ENCODE assay signal across 10 mouse cellular contexts in genomic region chr9:25487446-25488110, GRCm38 (mm10). TPM values are rescaled to one million over a fixed set of nuclear protein-coding genes. Genes with fewer than 3 reads are reported as not detected.
DNase-seq lines count a peak whose midpoint lies in the region; ATAC-seq and TF ChIP-seq lines count a peak whose summit lies in the region.
"Had no signal": no experiment of that assay in that cellular context is flagged by ENCODE, and none has a peak within 500 bp of the region (broad histone marks: within the 10 kb centered on the region; RNA-seq: fewer than 3 reads in every experiment).

No protein-coding gene starts in this region.

- H3K27me3 ChIP-seq in neural tube, embryonic 14.5 days (ENCODE audit: control insufficient read depth, insufficient read depth, low read length): no peaks in the 10 kb centered on the region
- H3K27me3 ChIP-seq in kidney, embryonic 14.5 days (ENCODE audit: control insufficient read depth, insufficient read depth, low read length): peaks cover 2% of the 10 kb centered on the region; the same call in 1 of the 2 replicates
- H3K27me3 ChIP-seq: CH12.LX had no signal

- no peak for TF ChIP-seq CTCF in gastrocnemius, adult 2 months (IDR thresholded peaks at IDR 0.05)

- H3K9ac ChIP-seq in neural tube, embryonic 14.5 days (replicated peaks; ENCODE audit: low read depth, low read length): 0 out of 2 replicates have a peak overlapping the region, but pooled peaks have one; percentile 16
- H3K9ac ChIP-seq in kidney, embryonic 14.5 days (ENCODE audit: low read depth, low read length): no peak overlapping the region

- H3K4me3 ChIP-seq in gastrocnemius, adult 2 months: peak overlapping the region; percentile 76
- no peak overlapping the region for H3K4me3 ChIP-seq in neural tube, embryonic 14.5 days (ENCODE audit: low read depth, low read length)
- H3K4me3 ChIP-seq in kidney, embryonic 14.5 days (ENCODE audit: low read length): no peak overlapping the region
- H3K4me3 ChIP-seq: myocyte had no signal

- 0 out of 2 replicates have a peak, but pooled peaks cover 6% of the 10 kb centered on the region for H3K4me1 ChIP-seq in neural tube, embryonic 14.5 days (ENCODE audit: control insufficient read depth, insufficient read depth, low read length)
- peaks cover 9% of the 10 kb centered on the region; the same call in 1 of the 2 replicates for H3K4me1 ChIP-seq in kidney, embryonic 14.5 days (ENCODE audit: control insufficient read depth, insufficient read depth, low read length)

- no peak for DNase-seq in gastrocnemius, adult 2 months
- DNase-seq in gastrocnemius, postnatal 4 days (ENCODE audit: low spot score in 2 of 2): no peak
- DNase-seq in neural tube, embryonic 10.5 days (ENCODE audit: extremely low spot score, low spot score): no peak
- peak; percentile 37 for DNase-seq in testis, postnatal 14 days (ENCODE audit: low spot score)
- DNase-seq in frontal cortex, postnatal 10 days (ENCODE audit: low spot score in 2 of 2): no peak
- DNase-seq in frontal cortex, postnatal 36 days (ENCODE audit: low spot score in 2 of 2): no peak

- WGBS in neural tube, embryonic 14.5 days: 67% methylated on average over 12 of the region's 12 CpGs
- WGBS in kidney, embryonic 14.5 days: 18% methylated on average over 12 of the region's 12 CpGs

- H3K4me2 ChIP-seq in neural tube, embryonic 14.5 days (ENCODE audit: low read depth, low read length): no peak overlapping the region
- H3K4me2 ChIP-seq in kidney, embryonic 14.5 days (replicated peaks; ENCODE audit: low read depth, low read length): no peak overlapping the region

- ATAC-seq in neural tube, embryonic 14.5 days (ENCODE audit: low read depth): no peak
- peak; percentile 81 for ATAC-seq in kidney, embryonic 14.5 days (ENCODE audit: low FRiP score, low TSS enrichment)

- intact Hi-C loops in gastrocnemius, adult 2 months (cut with DNase I): loop anchor here (10.0 kb wide), 2 partner anchors 233 to 333 kb away; partner anchors contain the start of genes Herpud2 and Sept7

- no peaks in the 10 kb centered on the region for H3K9me3 ChIP-seq in neural tube, embryonic 14.5 days (ENCODE audit: control insufficient read depth, low read length)
- no peaks in the 10 kb centered on the region for H3K9me3 ChIP-seq in kidney, embryonic 14.5 days (ENCODE audit: control insufficient read depth, low read length)

- H3K36me3 ChIP-seq in neural tube, embryonic 14.5 days (ENCODE audit: control insufficient read depth, insufficient read depth, low read length): no peaks in the 10 kb centered on the region
- H3K36me3 ChIP-seq in kidney, embryonic 14.5 days (ENCODE audit: control insufficient read depth, insufficient read depth, low read length): no peaks in the 10 kb centered on the region

- H3K27ac ChIP-seq in gastrocnemius, adult 2 months: peak overlapping the region; percentile 98
- H3K27ac ChIP-seq in neural tube, embryonic 14.5 days (ENCODE audit: low read depth, low read length): no peak overlapping the region
- no peak overlapping the region for H3K27ac ChIP-seq in kidney, embryonic 14.5 days (ENCODE audit: low read depth, low read length)

RNA-seq across cellular contexts. Expression of gene Eepd1, which starts 6.2 kb away (rescaled TPM):
- 100 to 1,000 TPM in 1 of 2 experiments, 10 to 100 TPM in 1; 99.2 to 114 TPM for total RNA-seq in gastrocnemius, adult 2 months (2021)
- total RNA-seq in gastrocnemius, postnatal 4 days (2021): 10 to 100 TPM; 33.1 to 35.5 TPM
- 11.0 and 19.3 TPM in 2 replicates for polyA plus RNA-seq in neural tube, embryonic 14.5 days (2014; fragmentation: Nextera tagmentation; extraction: Ambion mirVana)
- polyA plus RNA-seq in kidney, embryonic 14.5 days (2014; fragmentation: Nextera tagmentation; extraction: Ambion mirVana): 2.6 and 6.1 TPM in 2 replicates
